Mouse (Mus musculus): ENCODE data around the gene Coq6. TPM values are rescaled to one million over a fixed set of nuclear protein-coding genes. Genes with fewer than 3 reads are reported as not detected.
"Not testable (repeated sequence)": the region's sequence is repeated elsewhere in the genome, so short reads cannot be mapped to it uniquely, and the experiment has no call there.

Gene Coq6
- polyA plus RNA-seq (2015; fragmentation: Nextera tagmentation; extraction: Ambion mirVana) = 45.4 and 45.5 TPM in 2 replicates

GRCm38 (mm10) chr12:84361555-84362489 is at the start of gene Coq6, which contains the start of gene Fam161b:
Coq6 (plus strand) TSS chr12:84361657.
Fam161b (minus strand) TSS chr12:84361833.
- no peaks in the 10 kb centered on the region for H3K27me3 ChIP-seq
- H3K4me3 ChIP-seq = peak within 1 kb of the TSS; percentile 97
- under 1% methylated on average over 51 of the region's 51 CpGs for WGBS
- H3K9ac ChIP-seq = peak within 1 kb of the TSS; percentile 88
- H3K4me1 ChIP-seq (replicated peaks) = peaks cover 24% of the 10 kb centered on the region
- H3K27ac ChIP-seq (replicated peaks) = peak within 1 kb of the TSS; percentile 79
- no peaks in the 10 kb centered on the region for H3K9me3 ChIP-seq
- ATAC-seq (ENCODE audit: low FRiP score, low read depth) = peak; percentile 99
- peaks cover 6% of the 10 kb centered on the region for H3K36me3 ChIP-seq
- peak within 1 kb of the TSS; percentile 81 for H3K4me2 ChIP-seq

DNA sequence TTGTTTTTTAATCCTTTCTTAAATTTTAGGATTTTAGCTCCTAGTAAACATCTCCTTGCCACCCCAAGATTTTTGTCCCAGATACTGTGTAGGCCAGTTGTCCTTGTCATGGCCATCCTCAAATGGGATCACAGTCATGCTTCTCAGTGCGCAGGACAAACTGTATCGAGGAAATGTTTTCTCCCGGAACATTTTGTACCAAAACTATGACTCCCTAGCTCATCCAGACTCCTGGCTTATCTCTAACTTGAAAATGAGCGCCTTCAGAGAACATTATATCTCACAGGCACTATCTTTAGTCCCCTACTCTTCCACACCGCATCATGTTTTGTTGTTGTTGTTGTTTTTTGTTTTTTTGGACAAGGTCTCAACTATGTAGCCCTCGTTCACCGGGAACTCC is 45.5 kb upstream of the Coq6 start:
- Histone ChIP-seq H3K4me2 (peak overlapping the region; percentile 82), H3K27ac (replicated peaks) (peak overlapping the region; percentile 90), H3K4me3 (peak overlapping the region; percentile 86), H3K27me3 (no peaks in the 10 kb centered on the region), H3K4me1 (replicated peaks) (peaks cover 20% of the 10 kb centered on the region), H3K9me3 (no peaks in the 10 kb centered on the region), H3K9ac (peak overlapping the region; percentile 95), H3K36me3 (no peaks in the 10 kb centered on the region)
- 46% methylated on average over 7 of the region's 7 CpGs for WGBS
- no peak for ATAC-seq (ENCODE audit: low FRiP score, low read depth)

DNA sequence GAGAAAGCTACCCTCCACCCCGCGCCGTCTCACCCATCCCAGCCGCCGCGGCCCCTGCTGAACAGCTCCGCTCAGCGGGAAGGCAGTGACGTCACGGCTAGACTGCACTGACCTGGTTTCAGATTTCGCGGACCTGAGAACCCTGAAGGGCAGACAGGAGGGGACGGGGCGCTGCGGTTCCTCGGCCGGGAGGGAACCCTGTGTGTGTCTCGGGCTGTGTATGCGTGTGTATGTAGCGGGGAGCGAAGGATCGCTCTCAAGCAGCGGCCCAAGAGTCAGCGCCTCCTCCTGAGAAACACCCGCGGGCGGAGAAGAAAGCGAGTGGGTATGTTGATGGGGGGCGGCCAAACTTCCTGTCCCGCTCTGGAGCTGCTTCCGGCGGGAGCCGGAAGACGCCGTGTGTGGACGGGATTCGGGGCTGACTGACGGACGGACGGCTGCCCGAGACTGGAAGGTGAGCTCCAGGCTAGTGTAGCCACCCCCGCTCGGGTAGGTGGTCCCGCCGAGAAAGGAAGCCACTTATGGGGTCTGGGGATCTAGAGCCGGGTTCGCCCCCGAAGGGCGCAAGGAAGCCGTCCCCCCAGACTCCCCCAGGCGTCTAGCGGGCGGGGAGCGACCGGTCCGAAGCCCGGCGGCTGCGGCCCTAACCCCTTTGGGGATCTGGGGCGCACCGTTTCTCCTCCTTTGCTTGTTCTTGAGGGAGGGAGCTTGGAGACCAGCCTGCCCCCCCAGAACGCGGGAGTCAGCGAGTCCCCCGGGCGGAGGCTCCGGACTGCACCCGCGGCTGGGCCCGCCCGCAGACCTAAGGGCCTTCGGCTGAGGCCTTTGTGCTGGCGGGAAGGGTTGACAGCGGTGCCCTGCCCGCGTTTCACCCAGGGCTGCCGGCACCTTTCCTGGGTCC is 44.5 kb upstream of the Coq6 start, which contains the start of gene Zfp410:
Gene Zfp410, plus strand, starts transcription at position 132 of the 901 bp plus-strand sequence.
- Histone ChIP-seq H3K9me3 (no peaks in the 10 kb centered on the region), H3K4me3 (peak within 1 kb of the TSS; percentile 86), H3K4me1 (replicated peaks) (peaks cover 23% of the 10 kb centered on the region), H3K27me3 (no peaks in the 10 kb centered on the region), H3K36me3 (no peaks in the 10 kb centered on the region), H3K27ac (replicated peaks) (peak within 1 kb of the TSS; percentile 90), H3K9ac (peak within 1 kb of the TSS; percentile 95), H3K4me2 (peak within 1 kb of the TSS; percentile 82)
- peak; percentile 96 for ATAC-seq (ENCODE audit: low FRiP score, low read depth)
- WGBS = under 1% methylated on average over 77 of the region's 77 CpGs

GRCm38 (mm10) chr12:84327111-84327512 is 34.3 kb upstream of the Coq6 start:
- Histone ChIP-seq H3K27me3 (no peaks in the 10 kb centered on the region), H3K27ac (replicated peaks) (no peak overlapping the region), H3K4me3 (no peak overlapping the region), H3K4me2 (no peak overlapping the region), H3K9ac (no peak overlapping the region), H3K36me3 (peaks cover 47% of the 10 kb centered on the region), H3K4me1 (replicated peaks) (no peaks in the 10 kb centered on the region), H3K9me3 (no peaks in the 10 kb centered on the region)
- 86% methylated on average over 4 of the region's 4 CpGs for whole genome bisulfite sequencing
- ATAC-seq (ENCODE audit: low FRiP score, low read depth) = no peak

GRCm38 (mm10) chr12:84336963-84337625 is 24.4 kb upstream of the Coq6 start:
- peaks cover 64% of the 10 kb centered on the region for H3K36me3 ChIP-seq

GRCm38 (mm10) chr12:84347192-84347591 is 14.3 kb upstream of the Coq6 start:
- 37% methylated on average over 2 of the region's 2 CpGs for WGBS
- Histone ChIP-seq H3K4me3 (no peak overlapping the region), H3K4me1 (replicated peaks) (no peaks in the 10 kb centered on the region), H3K4me2 (no peak overlapping the region), H3K9ac (no peak overlapping the region), H3K27me3 (no peaks in the 10 kb centered on the region), H3K36me3 (peaks cover 70% of the 10 kb centered on the region), H3K9me3 (no peaks in the 10 kb centered on the region), H3K27ac (replicated peaks) (no peak overlapping the region)
- ATAC-seq (ENCODE audit: low FRiP score, low read depth) = no peak

More at GRCm38 (mm10) chr12:84336963-84337625, 24.4 kb upstream of the Coq6 start:
- no peak overlapping the region for H3K9ac ChIP-seq
- WGBS = 91% methylated on average over 11 of the region's 11 CpGs
- no peak overlapping the region for H3K27ac ChIP-seq (replicated peaks)
- no peaks in the 10 kb centered on the region for H3K9me3 ChIP-seq
- no peak overlapping the region for H3K4me3 ChIP-seq
- ATAC-seq (ENCODE audit: low FRiP score, low read depth) = no peak
- H3K4me2 ChIP-seq = no peak overlapping the region
- no peaks in the 10 kb centered on the region for H3K4me1 ChIP-seq (replicated peaks)
- no peaks in the 10 kb centered on the region for H3K27me3 ChIP-seq

- Histone ChIP-seq H3K4me1 (replicated peaks) (peaks cover 23% of the 10 kb centered on the region), H3K36me3 (peaks cover 34% of the 10 kb centered on the region)
- H3K27me3 ChIP-seq; H3K9me3 ChIP-seq; ATAC-seq (ENCODE audit: low FRiP score, low read depth); H3K27ac ChIP-seq (replicated peaks); H3K4me3 ChIP-seq; H3K4me2 ChIP-seq; H3K9ac ChIP-seq: not testable (repeated sequence)
- 89% methylated on average over 2 of the region's 2 CpGs for WGBS
These were observed 2.8 kb upstream of the Coq6 start for GRCm38 (mm10) chr12:84358699-84359098.

- WGBS = 69% methylated on average over 2 of the region's 2 CpGs
- H3K36me3 ChIP-seq = peaks cover 12% of the 10 kb centered on the region; the same call in 1 of the 2 replicates
- H3K4me3 ChIP-seq = peak overlapping the region; percentile 97
- peaks cover 24% of the 10 kb centered on the region for H3K4me1 ChIP-seq (replicated peaks)
- H3K9ac ChIP-seq = 0 out of 2 replicates have a peak overlapping the region, but pooled peaks have one; percentile 19
- H3K27me3 ChIP-seq = no peaks in the 10 kb centered on the region
- H3K4me2 ChIP-seq = peak overlapping the region; percentile 81
- no peak for ATAC-seq (ENCODE audit: low FRiP score, low read depth)
- no peak overlapping the region for H3K27ac ChIP-seq (replicated peaks)
- H3K9me3 ChIP-seq = no peaks in the 10 kb centered on the region
These were observed 1.4 kb downstream of the Coq6 start for GRCm38 (mm10) chr12:84362872-84363271.

GRCm38 (mm10) chr12:84364291-84364690 is 2.8 kb downstream of the Coq6 start:
- Histone ChIP-seq H3K36me3 (peaks cover 23% of the 10 kb centered on the region), H3K9me3 (no peaks in the 10 kb centered on the region), H3K27ac (replicated peaks) (no peak overlapping the region), H3K27me3 (no peaks in the 10 kb centered on the region), H3K4me3 (no peak overlapping the region), H3K9ac (no peak overlapping the region), H3K4me1 (replicated peaks) (peaks cover 24% of the 10 kb centered on the region), H3K4me2 (no peak overlapping the region)
- 88% methylated on average over 9 of the region's 9 CpGs for WGBS
- ATAC-seq (ENCODE audit: low FRiP score, low read depth) = no peak

- 94% methylated on average over 6 of the region's 6 CpGs for WGBS
- Histone ChIP-seq H3K4me2 (no peak overlapping the region), H3K9me3 (no peaks in the 10 kb centered on the region), H3K27ac (replicated peaks) (no peak overlapping the region), H3K4me3 (no peak overlapping the region), H3K4me1 (replicated peaks) (peaks cover 24% of the 10 kb centered on the region), H3K9ac (no peak overlapping the region), H3K36me3 (peaks cover 30% of the 10 kb centered on the region), H3K27me3 (no peaks in the 10 kb centered on the region)
- no peak for ATAC-seq (ENCODE audit: low FRiP score, low read depth)
These were observed 3.7 kb downstream of the Coq6 start for GRCm38 (mm10) chr12:84365137-84365536.

- no peak overlapping the region for H3K27ac ChIP-seq (replicated peaks)
- ATAC-seq (ENCODE audit: low FRiP score, low read depth) = no peak
- no peaks in the 10 kb centered on the region for H3K27me3 ChIP-seq
- H3K9me3 ChIP-seq = no peaks in the 10 kb centered on the region
- peaks cover 48% of the 10 kb centered on the region for H3K36me3 ChIP-seq
- WGBS = 63% methylated on average over 9 of the region's 9 CpGs
- H3K9ac ChIP-seq = no peak overlapping the region
- H3K4me1 ChIP-seq (replicated peaks) = peaks cover 15% of the 10 kb centered on the region
- H3K4me2 ChIP-seq = no peak overlapping the region
- H3K4me3 ChIP-seq = no peak overlapping the region
These were observed 5.5 kb downstream of the Coq6 start for GRCm38 (mm10) chr12:84366971-84367370.
